Mouse (Mus musculus) fat pad, adult 2 months (tissue): ENCODE data around the gene Gm37240.

ENCODE experiments used
- DNase-seq: peaks from one replicate; pipeline ENCODE4 v3.0.0-alpha.2; 2011; ENCODE audit warnings: low read depth, low spot score; ENCODE audit errors: extremely low read depth

Gm37240 gene

GRCm38 (mm10) chr3:85691134-85691533, 196.2 kb downstream of the Gm37240 start:
- DNase-seq, result no peak

DNA sequence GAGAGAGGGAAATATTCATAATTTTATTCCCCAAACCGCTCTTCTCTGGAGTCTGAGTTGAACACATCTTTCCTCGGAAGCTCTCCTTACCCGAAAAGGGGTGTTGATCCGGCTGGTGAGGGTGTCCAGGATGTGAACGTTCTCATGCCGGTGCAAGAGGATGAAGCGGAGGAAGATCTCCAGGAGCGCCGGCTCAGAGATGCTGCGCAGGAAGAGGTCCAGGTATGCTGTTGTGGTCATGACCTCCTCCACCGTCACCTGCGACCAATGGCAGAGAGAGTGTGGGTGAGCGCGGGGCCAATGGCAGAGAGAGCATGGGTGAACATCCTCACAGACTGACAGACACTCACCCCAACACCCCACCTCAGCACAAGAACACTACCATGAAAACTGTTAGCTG, 199.0 kb downstream of the Gm37240 start:
- no peak for DNase-seq

GRCm38 (mm10) chr3:85685271-85685670, 202.0 kb downstream of the Gm37240 start:
- no peak for DNase-seq

DNA sequence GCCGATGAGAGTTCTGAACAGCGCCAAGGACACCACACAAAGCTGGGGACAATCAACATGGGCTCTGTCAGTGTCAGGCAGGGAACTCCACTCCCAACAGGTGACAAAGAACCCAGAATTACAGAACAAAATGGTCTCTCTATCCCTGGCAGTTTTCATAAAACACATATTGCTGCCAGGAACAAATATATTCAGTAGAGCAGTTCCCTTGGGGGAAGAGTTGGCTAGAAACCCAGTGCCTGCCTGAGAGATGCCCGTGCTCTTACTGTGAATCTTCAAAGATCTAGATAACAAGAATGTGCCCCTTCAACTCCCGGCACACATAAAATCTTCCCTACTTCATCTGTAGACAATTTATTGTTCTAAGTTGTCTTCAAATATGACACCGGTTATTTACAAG, 203.7 kb downstream of the Gm37240 start:
- no peak for DNase-seq

- DNase-seq, result no peak
These were observed 206.2 kb downstream of the Gm37240 start for GRCm38 (mm10) chr3:85681136-85681535.

DNA sequence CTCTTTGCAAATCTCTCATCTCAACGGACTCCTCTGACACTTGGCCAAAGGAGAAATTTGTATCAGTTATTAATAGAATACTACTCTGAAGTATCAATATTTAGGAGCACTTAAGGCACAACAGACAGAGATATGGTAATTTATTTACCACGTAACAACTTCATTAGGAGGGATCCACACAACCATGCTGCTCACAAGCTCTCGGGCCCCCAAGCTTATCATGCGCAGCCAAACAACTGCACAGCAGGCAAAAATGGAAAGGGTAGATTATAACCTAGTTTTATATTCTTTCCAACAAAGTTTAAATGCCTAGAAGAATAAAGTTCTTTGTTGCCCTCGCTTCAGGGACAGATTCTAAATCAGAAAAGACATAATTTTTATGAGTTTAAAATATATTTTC, 207.4 kb downstream of the Gm37240 start:
- no peak for DNase-seq

- no peak for DNase-seq
These were observed 207.9 kb downstream of the Gm37240 start for GRCm38 (mm10) chr3:85679312-85679933.

- no peak for DNase-seq
These were observed 209.4 kb downstream of the Gm37240 start for GRCm38 (mm10) chr3:85677952-85678351.

DNA sequence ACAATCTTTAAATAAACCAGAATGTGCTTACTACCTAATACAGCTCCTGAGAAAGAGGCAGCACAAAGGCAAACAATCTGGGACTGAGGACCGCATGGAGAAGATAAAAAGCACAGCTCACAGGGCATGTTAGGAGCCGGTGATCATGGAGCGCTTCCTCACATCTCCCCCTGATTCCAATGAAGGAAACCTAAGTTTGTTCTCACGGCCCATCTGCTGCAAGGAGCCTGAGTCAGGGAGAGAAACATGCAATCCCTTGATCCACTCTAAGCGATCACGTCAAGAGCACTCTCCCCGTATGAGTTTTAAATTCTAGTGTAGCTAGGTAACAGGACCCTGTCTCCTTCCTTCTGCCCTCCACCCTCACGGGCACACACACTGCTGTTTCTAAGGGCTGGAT, 210.2 kb downstream of the Gm37240 start:
- DNase-seq, result no peak

DNA sequence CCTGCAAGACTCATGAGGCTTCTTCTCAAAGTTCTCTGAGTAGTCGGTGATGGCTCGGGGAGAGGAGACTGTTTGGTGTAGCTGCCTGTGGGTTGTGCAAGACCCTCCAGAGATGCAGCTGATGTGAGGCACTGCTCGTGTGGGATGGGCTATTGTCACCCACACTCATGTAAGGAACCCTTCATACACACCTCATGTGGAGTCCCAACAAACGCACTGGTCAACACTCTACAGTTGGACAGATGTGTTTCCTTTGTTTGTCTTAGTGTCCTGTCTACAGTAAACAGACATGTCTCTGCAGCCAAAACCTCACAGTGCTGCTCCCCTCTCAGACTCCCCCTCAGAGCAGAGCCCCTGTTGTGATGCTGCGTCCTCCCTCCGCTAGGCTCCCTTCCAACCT, 217.5 kb downstream of the Gm37240 start:
- DNase-seq, result no peak

DNA sequence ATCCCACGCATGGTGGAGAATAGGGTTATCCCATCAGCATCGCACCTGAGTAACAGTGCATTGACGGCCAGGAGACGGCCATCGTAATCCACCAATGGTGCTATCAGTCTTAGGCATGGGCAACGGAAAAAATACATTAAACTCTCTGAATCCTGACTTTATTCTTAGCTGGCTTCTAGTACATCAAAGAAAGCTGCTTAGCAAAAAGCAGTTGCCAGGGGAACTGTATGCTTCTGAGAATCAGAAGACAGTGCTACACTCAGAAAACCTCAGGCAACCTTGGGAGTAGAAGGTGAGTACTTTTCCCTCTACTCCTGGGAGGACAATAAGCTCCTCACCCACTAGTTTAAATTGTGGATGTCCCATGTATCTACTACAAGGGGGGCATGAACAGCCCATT, 219.6 kb downstream of the Gm37240 start:
- no peak for DNase-seq

DNA sequence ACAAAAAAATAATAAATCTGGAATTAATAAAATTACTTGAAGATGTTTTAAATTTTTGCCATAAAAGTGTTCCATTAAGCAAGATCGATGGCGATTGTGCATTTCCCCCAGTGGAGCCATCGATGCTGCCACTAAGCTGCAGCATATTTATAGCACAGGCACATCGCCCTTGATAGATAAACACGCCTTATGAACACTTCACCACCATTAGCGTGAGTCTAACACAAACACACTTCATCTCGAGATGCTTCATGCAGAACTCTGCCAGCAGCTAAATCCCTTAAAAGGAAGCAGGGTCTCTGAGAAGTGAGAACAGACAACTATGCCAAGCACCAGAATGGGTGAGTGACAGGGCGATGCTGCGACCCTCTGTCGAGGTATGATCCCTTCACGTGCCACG, 220.6 kb downstream of the Gm37240 start:
- DNase-seq, result no peak

GRCm38 (mm10) chr3:85666166-85666565, 221.2 kb downstream of the Gm37240 start:
- no peak for DNase-seq

DNA sequence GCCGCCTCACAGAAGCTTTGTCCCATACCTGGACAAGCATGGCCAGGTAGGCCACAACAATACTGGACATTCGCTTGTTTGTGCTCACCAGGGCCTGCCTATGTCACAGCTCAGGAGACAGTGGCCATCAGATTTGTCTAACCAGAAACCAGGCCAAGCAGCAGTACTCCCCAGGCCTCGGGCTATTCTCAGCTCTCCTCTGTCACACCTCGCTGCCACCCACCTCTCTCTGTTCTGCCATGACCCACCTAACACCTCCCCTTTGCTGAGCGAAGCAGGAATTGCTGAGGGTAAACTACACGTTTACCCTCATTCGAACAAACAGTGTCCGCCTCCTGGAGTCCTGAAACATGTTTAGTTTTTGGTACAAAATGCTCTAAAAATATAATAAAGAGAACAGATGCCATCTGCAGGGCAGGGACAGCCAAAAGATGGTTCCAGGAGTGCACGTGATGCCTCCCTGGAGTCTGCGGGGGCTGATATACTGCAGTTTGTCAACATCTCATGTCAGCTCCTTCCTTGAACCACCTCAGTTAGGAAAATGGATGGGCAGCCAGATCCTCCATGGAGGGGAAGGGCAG, 222.6 kb downstream of the Gm37240 start:
- DNase-seq, result no peak

DNA sequence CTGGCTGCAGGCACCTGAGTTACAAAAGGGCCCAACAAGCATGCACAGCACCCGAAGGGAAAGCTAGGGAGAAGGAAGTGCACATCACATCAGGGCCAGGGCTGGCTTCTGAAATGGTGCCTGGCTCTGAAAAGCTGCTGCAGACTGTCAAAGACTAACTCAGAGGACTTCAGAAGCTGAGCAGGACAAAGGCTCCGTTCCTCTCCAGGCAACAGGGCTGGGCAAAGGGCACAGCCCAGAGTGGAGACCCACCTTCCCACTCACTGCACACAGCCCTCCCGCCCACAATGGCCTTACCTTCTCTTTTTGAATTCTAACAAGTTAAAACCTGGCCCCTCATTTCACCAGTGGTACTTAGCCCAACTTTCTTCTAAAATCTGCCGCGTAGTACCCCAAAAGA, 223.5 kb downstream of the Gm37240 start:
- DNase-seq, result no peak

DNA sequence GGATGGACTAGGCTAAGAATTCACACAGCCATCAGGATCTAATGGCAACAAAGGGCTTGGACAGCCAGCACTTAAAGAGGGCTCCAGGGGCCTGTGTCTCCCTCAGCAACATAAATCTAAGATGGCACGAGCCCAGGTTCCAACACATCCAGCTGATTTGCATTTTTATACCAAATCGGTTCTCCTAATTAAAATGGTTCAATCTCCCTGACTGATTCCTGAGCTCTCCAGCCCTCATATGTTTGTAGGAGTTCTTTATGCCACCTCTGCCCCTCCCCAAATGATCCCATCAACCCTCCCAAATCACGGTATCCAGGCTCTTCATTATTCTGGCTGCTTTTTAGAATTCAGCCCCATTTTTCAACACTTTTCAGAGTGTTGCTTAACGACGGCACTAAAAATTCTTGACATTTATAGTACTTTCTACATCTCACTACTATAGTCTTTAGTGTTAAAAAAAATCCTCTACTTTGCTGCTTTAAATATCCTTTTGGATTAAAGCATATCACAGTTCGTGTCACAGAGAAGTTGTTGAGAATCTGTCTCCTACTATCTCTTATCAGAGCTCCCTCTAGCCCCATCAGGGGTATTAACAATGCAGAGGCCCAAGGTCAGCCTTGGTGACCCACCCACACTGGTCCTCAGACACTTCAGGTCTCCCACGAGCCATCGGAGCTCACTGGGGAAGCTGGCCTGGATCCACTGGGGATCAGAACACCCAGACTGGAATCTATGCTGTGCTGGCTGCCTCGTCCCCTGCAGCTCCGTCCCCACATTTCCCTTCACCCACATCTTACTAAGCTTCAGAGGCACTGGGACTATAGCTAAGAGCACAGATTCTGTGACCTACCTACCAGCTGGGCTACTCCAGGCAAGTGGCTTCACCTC, 225.1 kb downstream of the Gm37240 start:
- DNase-seq, result no peak

DNA sequence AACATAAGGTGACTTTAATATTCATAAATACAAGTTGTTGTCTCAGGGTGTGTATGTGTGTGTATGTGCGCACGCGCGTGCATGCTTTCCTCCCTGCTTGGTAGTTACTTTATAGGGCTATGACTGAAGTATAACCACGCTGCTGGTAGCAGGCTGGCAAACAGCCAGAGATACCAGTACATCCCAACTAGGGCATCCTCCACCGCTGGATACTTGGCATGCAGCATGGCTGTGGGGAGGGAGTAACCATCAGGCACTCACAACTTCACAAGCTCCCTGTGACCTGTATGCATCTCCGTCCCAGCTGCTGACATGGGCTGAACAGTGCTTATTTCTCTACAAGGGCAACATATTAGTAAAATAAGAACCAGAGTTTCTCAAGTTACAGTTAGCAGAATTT, 227.6 kb downstream of the Gm37240 start:
- DNase-seq, result no peak

DNA sequence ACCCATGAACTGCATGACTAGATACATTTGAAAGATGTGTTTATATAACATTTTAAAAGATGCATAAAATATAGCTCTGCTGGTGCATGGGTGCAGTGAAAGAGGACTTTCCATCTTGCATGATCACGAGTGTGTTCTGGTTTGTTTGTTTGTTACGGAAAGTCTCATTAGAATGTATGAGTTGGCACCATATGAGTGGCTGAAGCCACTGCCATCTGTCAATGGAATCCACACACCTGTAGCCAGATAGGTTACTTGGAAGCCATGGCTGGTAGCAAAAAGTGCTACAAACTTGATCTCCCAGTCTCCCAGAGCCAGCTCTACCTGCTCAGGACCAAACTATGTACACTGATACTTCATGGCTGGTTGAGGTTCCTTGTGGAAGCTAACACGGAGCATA, 231.8 kb downstream of the Gm37240 start:
- no peak for DNase-seq

GRCm38 (mm10) chr3:85652727-85653665, 234.3 kb downstream of the Gm37240 start:
- no peak for DNase-seq

DNA sequence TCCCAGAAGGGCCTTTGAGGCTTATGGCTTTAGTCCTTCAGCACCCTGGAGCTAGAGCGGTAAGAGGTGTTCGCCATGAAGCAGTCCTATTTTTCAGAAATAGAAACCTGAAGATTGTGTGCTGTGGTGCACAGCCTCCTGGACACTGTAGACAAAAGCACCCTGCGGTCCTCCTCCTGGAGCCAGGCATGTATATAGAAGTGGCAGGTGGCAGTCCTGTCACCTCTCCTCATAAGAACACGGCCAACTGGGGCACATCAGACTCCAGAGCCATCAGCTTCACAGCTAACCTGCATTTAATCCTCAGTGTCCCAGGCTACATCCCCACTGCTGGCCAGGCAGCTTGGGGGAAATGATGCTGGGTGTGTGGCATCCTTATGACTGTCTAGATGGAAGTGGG, 238.1 kb downstream of the Gm37240 start:
- no peak for DNase-seq

GRCm38 (mm10) chr3:85645517-85646004, 241.8 kb downstream of the Gm37240 start:
- no peak for DNase-seq
